Mouse (Mus musculus) embryonic fibroblast, embryonic 13.5 days (primary cell): ENCODE measurements around the gene Atxn7. TPM values are rescaled to one million over a fixed set of nuclear protein-coding genes. Genes with fewer than 3 reads are reported as not detected.
"Not testable (repeated sequence)": the region's sequence is repeated elsewhere in the genome, so short reads cannot be mapped to it uniquely, and the experiment has no call there.

Source experiments
- H3K27ac ChIP-seq: 2 replicates; pipeline ENCODE4 v1.5.1; 2012; ENCODE audit warnings: low read length, control low read depth, inconsistent platforms; ENCODE audit not compliant: insufficient read depth
- H3K4me1 ChIP-seq: 2 replicates; pipeline ENCODE4 v1.6.1; 2011; ENCODE audit warnings: low read length; ENCODE audit not compliant: control insufficient read depth, insufficient read depth
- H3K4me3 ChIP-seq: 2 replicates; pipeline ENCODE4 v1.5.1; 2011; ENCODE audit warnings: mild to moderate bottlenecking, control low read depth, low read length; ENCODE audit not compliant: insufficient read depth
- CTCF ChIP-seq: IDR thresholded peaks from 2 replicates; pipeline ENCODE4 v1.5.1; 2011; ENCODE audit warnings: mild to moderate bottlenecking, control low read depth, low read length, moderate library complexity, borderline replicate concordance; ENCODE audit not compliant: insufficient read depth
- POLR2A ChIP-seq: IDR thresholded peaks from 2 replicates; pipeline ENCODE4 v1.6.1; 2011; ENCODE audit warnings: low read depth, mild to moderate bottlenecking, control low read depth, low read length, moderate library complexity
- polyA plus RNA-seq: library from polyadenylated mRNA; stranded (reverse); fragments of >200 nt; gene quantifications from 2 replicates; pipeline ENCODE4 v1.2.4, GENCODE M21; 2011; ENCODE audit warnings: low read depth; ENCODE audit not compliant: missing spikeins, insufficient read length

The Atxn7 gene
- polyA plus RNA-seq: 11.9 and 14.2 TPM in 2 replicates

DNA sequence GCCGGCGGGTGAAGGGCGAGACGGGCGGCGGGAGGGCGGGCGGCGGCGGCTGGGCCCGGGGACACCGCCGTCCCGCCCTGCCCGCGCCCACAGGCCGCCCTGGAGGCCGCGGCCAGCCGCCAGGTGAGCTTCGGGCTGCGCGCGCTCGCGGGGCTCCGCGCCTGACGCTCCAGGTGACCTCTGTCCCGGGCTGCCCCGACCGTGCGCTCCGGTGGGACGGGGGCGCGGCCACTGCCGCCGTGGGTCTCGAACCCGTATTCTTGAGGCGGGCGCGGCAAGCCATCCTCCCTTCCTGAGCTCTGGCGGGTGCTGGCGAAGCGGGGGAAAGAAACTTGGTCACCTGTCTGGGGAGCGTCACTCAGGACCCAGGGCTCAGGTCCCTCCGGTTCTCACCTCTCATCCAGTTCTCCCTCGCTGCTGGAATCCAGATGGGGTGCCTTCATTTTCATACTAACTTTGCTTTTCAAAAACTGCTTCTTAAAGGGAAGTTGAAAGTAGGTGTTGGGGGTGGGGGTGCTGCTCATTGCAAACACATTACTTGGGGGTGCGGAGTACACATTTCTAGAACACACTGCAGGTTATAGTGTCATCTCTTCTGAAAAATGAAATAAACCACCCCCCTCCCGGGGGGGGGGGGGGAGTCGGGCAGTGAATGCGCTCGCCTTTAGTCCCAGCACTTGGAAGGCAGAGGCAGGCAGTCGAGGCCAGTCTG lies at the start of gene Atxn7, which contains the start of gene Thoc7:
Gene Atxn7, plus strand, starts transcription at position 40 of the 712 bp plus-strand sequence.
Gene Thoc7, minus strand, starts transcription at position 452 of the 712 bp plus-strand sequence.
- Histone ChIP-seq H3K4me3 (peak within 1 kb of the TSS; percentile 90), H3K27ac (peak within 1 kb of the TSS; percentile 30; the same call in 1 of the 2 replicates), H3K4me1 (peaks cover 3% of the 10 kb centered on the region)
- TF ChIP-seq CTCF (no peak), POLR2A (no peak)

DNA sequence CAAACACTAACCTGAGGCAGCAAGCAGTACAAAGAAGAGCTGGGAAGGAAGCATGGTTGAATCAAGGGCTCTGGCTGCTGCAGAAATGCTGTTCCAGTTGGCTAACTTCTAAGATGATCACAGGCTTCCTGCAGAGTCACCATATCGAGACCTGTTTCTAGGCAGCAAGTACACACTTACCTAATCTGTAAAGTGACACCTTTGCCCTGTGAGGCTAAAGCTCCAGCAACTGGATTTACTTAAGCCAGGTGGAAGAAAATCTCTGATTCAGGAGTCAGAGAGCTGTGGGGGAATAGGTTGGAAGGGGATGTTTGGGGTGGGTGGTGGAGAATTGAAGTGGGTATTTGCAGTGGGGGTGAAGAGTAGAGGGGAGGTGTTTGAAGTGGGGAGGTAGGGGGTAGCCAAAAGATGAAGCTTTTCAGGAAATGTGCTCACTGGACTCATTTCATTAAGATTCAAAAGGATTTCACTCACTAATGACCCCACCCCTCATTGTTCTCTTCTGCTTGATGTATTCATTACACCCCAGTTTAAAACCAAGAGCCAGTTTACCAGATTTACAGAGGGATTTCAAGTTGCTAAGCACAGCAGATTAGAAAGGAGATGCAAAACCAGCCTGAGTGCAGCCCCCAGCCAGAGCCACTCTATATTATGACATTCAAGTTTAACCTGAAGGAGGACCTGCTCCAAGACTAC lies 46.7 kb upstream of the Atxn7 start, which contains the start of gene Gm281:
Gene Gm281, minus strand, starts transcription at position 92 of the 696 bp plus-strand sequence.
- Histone ChIP-seq H3K4me3 (no peak within 1 kb of the TSS), H3K4me1 (no peaks in the 10 kb centered on the region), H3K27ac (no peak within 1 kb of the TSS)
- TF ChIP-seq CTCF (no peak), POLR2A (no peak)

DNA sequence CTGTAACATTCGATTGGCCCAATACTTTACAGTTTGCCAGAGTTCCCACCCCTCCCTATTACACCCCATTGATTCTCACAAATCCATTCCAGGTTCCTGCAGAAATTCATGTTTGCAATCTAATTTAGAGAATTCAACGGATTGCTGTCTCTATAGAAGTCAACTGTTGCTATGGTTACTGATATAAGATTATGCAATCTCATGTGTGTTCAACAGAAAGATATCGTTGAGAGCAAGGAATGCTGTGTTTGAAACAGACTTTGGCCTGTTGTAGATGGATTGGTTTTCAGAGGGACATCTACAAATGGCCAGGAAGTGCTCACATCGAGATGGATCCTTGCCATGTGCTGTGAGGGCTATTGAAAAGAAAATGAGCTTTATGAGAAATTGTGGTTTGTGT lies 46.0 kb upstream of the Atxn7 start:
- Histone ChIP-seq H3K4me3 (no peak overlapping the region), H3K27ac (no peak overlapping the region), H3K4me1 (no peaks in the 10 kb centered on the region)
- no peak for TF ChIP-seq CTCF
- TF ChIP-seq POLR2A: no peak

DNA sequence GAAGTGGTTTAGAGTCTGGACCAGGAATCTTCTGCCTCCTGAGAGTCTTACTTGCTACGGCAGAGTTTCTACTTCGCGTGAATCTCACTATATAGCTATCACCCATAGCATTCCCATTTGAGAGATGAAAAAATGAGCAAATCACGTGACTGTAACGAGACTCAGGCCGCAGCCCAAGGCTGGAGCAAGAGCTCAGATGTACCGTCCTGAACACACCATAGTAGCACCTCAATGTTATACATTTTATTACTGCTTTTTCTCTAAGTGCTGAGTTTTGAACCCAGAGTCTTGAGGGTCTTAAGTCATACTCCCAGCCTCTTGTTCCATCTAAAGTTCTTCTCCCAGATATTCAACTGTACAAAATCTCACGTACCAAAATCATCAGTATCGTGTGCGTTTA lies 44.0 kb upstream of the Atxn7 start:
- H3K27ac ChIP-seq: no peak overlapping the region
- no peak overlapping the region for H3K4me3 ChIP-seq
- H3K4me1 ChIP-seq: no peaks in the 10 kb centered on the region
- TF ChIP-seq POLR2A: no peak
- no peak for TF ChIP-seq CTCF

DNA sequence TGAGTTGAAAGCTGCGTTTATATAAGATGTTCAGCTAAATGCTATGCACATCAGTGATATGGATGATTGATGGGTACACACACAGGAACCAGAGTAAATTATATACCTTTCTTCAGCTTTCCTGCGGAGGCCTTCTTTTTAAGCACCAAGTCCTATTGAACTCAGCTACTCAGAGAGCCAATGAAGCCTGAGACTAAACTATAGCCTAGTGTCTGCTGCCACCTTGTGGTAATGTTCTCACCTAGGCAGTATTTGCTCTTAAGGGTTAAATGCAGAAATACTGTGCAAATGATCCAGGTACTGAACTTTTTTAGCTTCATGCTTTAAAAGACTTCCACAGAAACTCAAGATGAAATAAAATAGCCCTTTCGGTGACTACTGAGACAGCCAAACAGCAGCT lies 43.6 kb upstream of the Atxn7 start:
- Histone ChIP-seq H3K27ac (no peak overlapping the region), H3K4me1 (no peaks in the 10 kb centered on the region), H3K4me3 (no peak overlapping the region)
- TF ChIP-seq CTCF (no peak), POLR2A (no peak)

DNA sequence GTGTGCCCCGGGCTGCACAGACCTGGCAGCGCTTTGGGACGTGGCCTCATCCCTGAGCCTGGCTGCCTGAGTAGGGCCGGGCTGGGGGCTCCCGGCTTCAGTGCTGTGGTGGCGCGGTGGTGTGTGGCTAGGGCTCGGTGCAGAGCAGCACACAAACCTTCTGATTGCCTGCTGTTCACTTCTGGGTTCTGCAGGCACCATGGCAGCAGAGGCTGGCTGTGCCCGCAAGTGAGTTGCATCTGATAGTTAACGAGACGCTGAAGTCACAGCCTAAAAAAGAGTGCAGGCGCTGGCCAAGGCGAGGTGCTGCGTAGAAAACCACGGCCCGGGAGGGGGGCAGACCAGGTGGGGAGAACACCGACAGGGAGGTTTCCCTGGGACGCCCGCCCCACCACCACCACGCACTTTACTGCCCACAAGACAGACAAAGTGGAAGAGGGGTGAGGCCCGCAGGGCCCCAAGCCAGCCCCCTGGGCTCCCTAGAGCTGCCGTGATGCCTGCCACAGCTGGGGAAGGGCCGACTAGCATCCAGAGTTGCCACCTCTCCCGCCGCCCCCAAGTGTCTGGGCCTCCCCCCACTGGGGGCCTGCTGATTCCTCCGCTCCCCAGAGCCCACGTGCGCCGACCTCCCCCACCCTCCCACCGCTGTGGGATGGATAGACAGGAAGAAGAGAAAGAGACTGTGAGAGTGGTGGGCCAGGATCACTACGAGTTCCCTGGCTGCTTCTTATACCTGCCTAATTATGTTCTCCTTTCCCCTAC lies 27.8 kb upstream of the Atxn7 start:
- Histone ChIP-seq H3K4me3 (no peak overlapping the region), H3K27ac (no peak overlapping the region), H3K4me1 (no peaks in the 10 kb centered on the region)
- TF ChIP-seq POLR2A (no peak), CTCF (no peak)

DNA sequence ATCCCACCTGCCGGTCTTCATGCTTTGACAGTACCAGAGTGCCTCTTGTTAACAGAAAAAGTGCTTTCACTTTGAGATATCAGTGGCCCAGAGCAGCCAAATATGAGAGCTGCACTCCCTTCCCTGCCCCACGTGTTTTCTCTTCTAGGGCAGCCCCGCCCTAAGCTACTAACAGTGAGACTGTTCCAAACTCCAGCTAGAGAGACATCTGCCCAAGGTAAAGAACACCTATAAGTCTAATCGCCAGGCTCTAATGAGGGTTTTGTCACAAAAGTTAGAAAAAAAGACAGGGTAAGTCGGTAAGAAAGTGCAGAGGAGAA lies 27.2 kb upstream of the Atxn7 start:
- no peak overlapping the region for H3K4me3 ChIP-seq
- no peak for TF ChIP-seq CTCF
- TF ChIP-seq POLR2A: no peak

DNA sequence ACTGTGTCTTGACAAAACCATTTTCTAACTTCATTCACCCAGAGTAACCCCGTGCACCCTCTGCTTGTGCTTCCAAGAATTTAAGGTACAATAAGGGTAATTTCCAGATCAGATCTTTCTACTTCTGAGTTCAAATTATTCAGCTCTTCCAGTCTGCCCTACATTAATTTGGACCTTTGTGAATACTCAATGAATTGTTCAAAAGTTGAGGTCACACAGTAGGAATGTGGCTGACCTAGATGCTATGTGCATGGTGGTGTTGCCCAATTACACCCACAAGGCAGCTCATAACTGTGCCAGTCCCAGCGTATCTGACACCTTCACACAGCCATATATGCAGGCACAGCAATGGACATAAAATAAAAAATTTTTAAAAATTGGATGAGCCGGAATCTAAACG lies 16.6 kb upstream of the Atxn7 start:
- TF ChIP-seq POLR2A (no peak), CTCF (no peak)
- Histone ChIP-seq H3K4me1 (no peaks in the 10 kb centered on the region), H3K27ac (no peak overlapping the region), H3K4me3 (no peak overlapping the region)

More for the DNA sequence above, 27.2 kb upstream of the Atxn7 start:
- Histone ChIP-seq H3K4me1 (no peaks in the 10 kb centered on the region), H3K27ac (no peak overlapping the region)

DNA sequence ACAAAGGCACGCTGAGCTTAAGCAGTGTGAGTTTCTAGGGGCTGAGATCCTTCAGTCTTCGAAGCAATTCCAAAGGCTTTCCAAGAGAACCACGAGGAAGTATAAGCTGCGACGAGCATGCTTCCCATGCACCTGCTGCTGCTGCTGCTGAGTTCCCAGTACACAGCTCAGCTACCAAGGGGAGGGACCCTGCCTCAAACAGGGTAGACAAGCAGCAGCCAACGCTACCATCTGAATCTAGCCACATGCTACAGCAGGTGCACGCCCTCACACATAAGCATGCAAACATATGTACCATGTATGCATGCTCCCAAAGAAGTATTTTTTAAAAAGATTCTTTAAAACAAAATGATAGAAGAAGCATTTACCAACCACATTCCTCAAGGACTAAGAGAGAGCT lies 12.9 kb upstream of the Atxn7 start:
- Histone ChIP-seq H3K27ac (no peak overlapping the region), H3K4me3 (no peak overlapping the region), H3K4me1 (no peaks in the 10 kb centered on the region)
- TF ChIP-seq CTCF (no peak), POLR2A (no peak)

DNA sequence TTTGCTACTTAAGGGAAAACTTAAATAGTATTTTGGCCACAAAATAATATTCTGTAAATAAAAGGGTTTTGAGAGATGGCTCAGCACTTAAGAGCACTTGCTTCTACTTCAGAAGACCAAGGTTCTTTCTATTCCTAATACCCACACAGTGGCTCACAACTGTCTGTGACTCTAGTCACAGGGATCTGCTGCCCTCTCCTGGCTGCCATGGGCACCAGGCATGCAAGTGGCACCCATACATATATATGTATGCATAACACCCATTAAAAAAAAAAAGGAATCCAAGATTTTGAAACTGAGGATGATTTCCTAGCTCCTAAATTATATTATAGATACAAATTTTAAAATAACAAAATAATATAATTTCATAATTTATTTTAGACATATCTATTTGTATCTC lies 10.8 kb upstream of the Atxn7 start:
- Histone ChIP-seq H3K4me3 (no peak overlapping the region), H3K27ac (no peak overlapping the region), H3K4me1 (no peaks in the 10 kb centered on the region)
- TF ChIP-seq POLR2A (no peak), CTCF (peak; percentile 53; the same call in 1 of the 2 replicates)

DNA sequence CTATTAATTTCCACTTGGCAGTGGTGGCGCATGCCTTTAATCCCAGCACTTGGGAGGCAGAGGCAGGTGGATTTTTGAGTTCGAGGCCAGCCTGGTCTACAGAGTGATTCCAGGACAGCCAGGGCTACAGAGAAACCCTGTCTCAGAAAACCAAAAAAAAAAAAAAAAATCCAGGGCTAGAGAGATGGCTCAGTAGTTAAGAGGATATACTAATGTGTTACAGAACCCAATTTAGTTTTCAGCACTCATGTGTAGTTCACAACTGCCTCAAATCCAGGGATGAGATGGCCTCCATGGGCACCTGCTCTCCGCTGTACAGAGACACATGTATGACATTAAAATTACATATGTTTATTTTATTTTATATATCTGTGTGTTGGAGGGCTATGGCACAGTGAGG lies 9.1 kb upstream of the Atxn7 start:
- not testable (repeated sequence) for H3K4me3 ChIP-seq, H3K4me1 ChIP-seq, H3K27ac ChIP-seq
